Mouse (Mus musculus) heart, postnatal 0 days (tissue): ENCODE measurements at regions not wholly inside any gene's neighbourhood (a gene's known extent, or its start where the extent isn't known, plus 50 kb on each side); places are given as distances from the start of the nearest gene placed in this dataset.

ENCODE experiments used
- ATAC-seq: fragments of 200-750 bp; cut with Nextera tagmentation; 2 replicates; pipeline ENCODE4 v1.8.0; 2017; ENCODE audit warnings: low read depth, moderate number of reproducible peaks, moderate library complexity; ENCODE audit not compliant: insufficient read depth
- DNase-seq: peaks from one replicate; pipeline ENCODE4 v3.0.0-alpha.2; 2016; ENCODE audit warnings: low spot score
- H3K27ac ChIP-seq: fragments of 300-500 bp; sonication (generic); 2 replicates; pipeline ENCODE4 v1.5.1; 2014; ENCODE audit warnings: low read depth, mild to moderate bottlenecking
- H3K27me3 ChIP-seq: fragments of 300-500 bp; sonication (generic); 2 replicates; pipeline ENCODE4 v1.6.1; 2014; ENCODE audit warnings: low read length, mixed read lengths; ENCODE audit not compliant: control insufficient read depth, insufficient read depth
- H3K36me3 ChIP-seq: fragments of 300-500 bp; sonication (generic); replicated peaks from 2 replicates; pipeline ENCODE4 v1.6.1; 2014; ENCODE audit warnings: low read length, mixed read lengths; ENCODE audit not compliant: control insufficient read depth, insufficient read depth
- H3K4me1 ChIP-seq: fragments of 300-500 bp; sonication (generic); 2 replicates; pipeline ENCODE4 v1.6.1; 2014; ENCODE audit warnings: antibody characterized with exemption; ENCODE audit not compliant: control insufficient read depth, insufficient read depth
- H3K4me2 ChIP-seq: fragments of 300-500 bp; sonication (generic); 2 replicates; pipeline ENCODE4 v1.6.1; 2014; ENCODE audit warnings: low read depth, mild to moderate bottlenecking, low read length, moderate library complexity
- H3K4me3 ChIP-seq: fragments of 300-500 bp; sonication (generic); 2 replicates; pipeline ENCODE4 v1.5.1; 2014; ENCODE audit warnings: low read depth, low read length
- H3K9ac ChIP-seq: fragments of 300-500 bp; sonication (generic); replicated peaks from 2 replicates; pipeline ENCODE4 v1.6.1; 2014; ENCODE audit warnings: low read depth, low read length, mixed read lengths
- H3K9me3 ChIP-seq: fragments of 300-500 bp; sonication (generic); replicated peaks from 2 replicates; pipeline ENCODE4 v1.6.1; 2016; ENCODE audit warnings: low read length; ENCODE audit not compliant: control insufficient read depth
- CTCF ChIP-seq: IDR thresholded peaks from 2 replicates; pipeline ENCODE4 v1.5.1; 2016; ENCODE audit warnings: antibody characterized with exemption, control low read depth, low read depth
- EP300 ChIP-seq: IDR thresholded peaks from 2 replicates; pipeline ENCODE4 v1.6.1; 2016; ENCODE audit warnings: antibody characterized with exemption, low read depth
- WGBS: fragments of 180-500 bp; shearing (Covaris S2); extraction: QIAGEN DNeasy Blood & Tissue Kit; methylation state at CpG from one replicate; pipeline ENCODE4 v1.1.7; 2014; 5-methylcytosine and 5-hydroxymethylcytosine counted together

GRCm38 (mm10) chr15:62079155-62080109, 1156.6 kb upstream of the A1bg start:
- peak overlapping the region; percentile 46 for H3K27ac ChIP-seq
- WGBS: 61% methylated on average over 9 of the region's 9 CpGs
- no peak overlapping the region for H3K4me2 ChIP-seq
- H3K27me3 ChIP-seq: no peaks in the 10 kb centered on the region
- DNase-seq: peak; percentile 66
- ATAC-seq: peak; percentile 77
- no peak overlapping the region for H3K9ac ChIP-seq
- 0 out of 2 replicates have a peak, but pooled peaks cover 13% of the 10 kb centered on the region for H3K4me1 ChIP-seq
- H3K9me3 ChIP-seq: no peaks in the 10 kb centered on the region
- H3K4me3 ChIP-seq: no peak overlapping the region
- H3K36me3 ChIP-seq: no peaks in the 10 kb centered on the region
- TF ChIP-seq CTCF (no peak), EP300 (no peak)

DNA sequence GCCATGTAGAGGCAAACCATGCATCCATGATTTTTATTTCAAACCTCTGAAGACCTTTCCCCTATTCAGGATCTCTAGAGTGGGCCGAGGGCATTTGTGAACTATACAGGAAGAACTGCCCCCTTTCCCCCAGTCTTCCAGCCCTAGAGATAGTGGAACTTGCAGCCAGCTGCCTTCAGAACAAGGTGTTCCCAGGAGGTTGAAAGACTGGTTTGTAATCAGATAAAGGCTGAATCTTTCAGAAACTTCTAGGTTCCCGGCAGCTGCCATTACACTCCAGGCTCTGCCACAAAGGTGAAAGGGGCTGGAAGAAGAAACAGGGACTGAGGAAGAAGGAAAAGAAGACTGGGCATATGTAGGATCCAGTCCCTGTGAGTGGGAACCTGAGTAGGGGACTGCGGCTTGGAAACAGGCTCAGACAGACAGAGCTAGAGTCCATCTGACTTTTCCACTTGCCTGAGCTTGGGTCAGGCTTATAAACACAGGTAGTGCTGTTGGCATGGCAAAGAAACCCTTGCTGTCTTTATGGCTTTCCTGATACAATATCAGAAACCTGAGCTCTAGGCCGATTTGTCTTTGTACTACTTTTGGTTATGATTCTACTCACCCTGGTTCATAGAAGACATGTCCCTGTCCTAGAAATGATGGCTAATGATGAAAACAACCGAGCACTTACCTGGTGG, 1153.9 kb upstream of the A1bg start:
- WGBS: 74% methylated on average over 5 of the region's 5 CpGs
- no peaks in the 10 kb centered on the region for H3K27me3 ChIP-seq
- H3K27ac ChIP-seq: no peak overlapping the region
- 0 out of 2 replicates have a peak, but pooled peaks cover 15% of the 10 kb centered on the region for H3K4me1 ChIP-seq
- H3K4me2 ChIP-seq: no peak overlapping the region
- no peaks in the 10 kb centered on the region for H3K36me3 ChIP-seq
- no peak for ATAC-seq
- H3K9me3 ChIP-seq: no peaks in the 10 kb centered on the region
- no peak for DNase-seq
- H3K4me3 ChIP-seq: no peak overlapping the region
- no peak for TF ChIP-seq CTCF
- TF ChIP-seq EP300: no peak
- H3K9ac ChIP-seq: no peak overlapping the region

GRCm38 (mm10) chr15:62074735-62075134, 1151.9 kb upstream of the A1bg start:
- H3K9ac ChIP-seq: no peak overlapping the region
- no peak overlapping the region; the same call in 1 of the 2 replicates for H3K27ac ChIP-seq
- no peaks in the 10 kb centered on the region for H3K27me3 ChIP-seq
- H3K9me3 ChIP-seq: no peaks in the 10 kb centered on the region
- no peak for TF ChIP-seq CTCF
- TF ChIP-seq EP300: no peak
- no peak overlapping the region for H3K4me2 ChIP-seq
- DNase-seq (no peak), ATAC-seq (no peak)
- no peaks in the 10 kb centered on the region for H3K36me3 ChIP-seq
- H3K4me3 ChIP-seq: no peak overlapping the region
- 0 out of 2 replicates have a peak, but pooled peaks cover 15% of the 10 kb centered on the region for H3K4me1 ChIP-seq
- WGBS: 34% methylated on average over 4 of the region's 4 CpGs

DNA sequence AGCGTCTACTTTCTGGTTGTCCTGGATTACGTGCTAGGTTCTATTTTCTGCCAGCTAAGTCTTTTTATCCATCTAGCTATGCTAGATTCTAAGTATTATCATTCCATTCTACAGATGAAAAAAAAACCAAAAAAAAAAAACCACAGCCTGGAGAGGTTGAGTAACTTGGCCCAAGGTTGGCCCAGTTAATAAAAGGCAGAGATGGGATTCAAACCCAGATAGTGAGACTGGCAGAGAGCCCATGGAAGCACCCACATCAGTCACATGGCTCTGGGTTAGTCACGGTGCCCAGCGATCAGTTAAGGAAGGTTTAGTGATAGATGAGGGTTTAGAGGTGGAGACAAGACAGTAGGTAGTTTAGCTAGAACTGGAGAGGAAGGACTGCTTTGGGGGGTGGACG, 1150.8 kb upstream of the A1bg start:
- ATAC-seq (no peak), DNase-seq (no peak)
- H3K9ac ChIP-seq: no peak overlapping the region
- H3K4me3 ChIP-seq: no peak overlapping the region
- WGBS: 92% methylated on average over 5 of the region's 5 CpGs
- 0 out of 2 replicates have a peak, but pooled peaks cover 7% of the 10 kb centered on the region for H3K4me1 ChIP-seq
- H3K27ac ChIP-seq: no peak overlapping the region
- TF ChIP-seq EP300 (no peak), CTCF (no peak)
- no peaks in the 10 kb centered on the region for H3K36me3 ChIP-seq
- no peaks in the 10 kb centered on the region for H3K27me3 ChIP-seq
- H3K4me2 ChIP-seq: no peak overlapping the region
- H3K9me3 ChIP-seq: no peaks in the 10 kb centered on the region

GRCm38 (mm10) chr15:62071311-62071710, 1148.5 kb upstream of the A1bg start:
- no peaks in the 10 kb centered on the region for H3K9me3 ChIP-seq
- DNase-seq: no peak
- TF ChIP-seq CTCF: no peak
- TF ChIP-seq EP300: no peak
- ATAC-seq: no peak
- H3K27ac ChIP-seq: no peak overlapping the region
- H3K4me2 ChIP-seq: no peak overlapping the region
- no peak overlapping the region for H3K9ac ChIP-seq
- no peaks in the 10 kb centered on the region for H3K27me3 ChIP-seq
- no peaks in the 10 kb centered on the region for H3K36me3 ChIP-seq
- H3K4me3 ChIP-seq: no peak overlapping the region
- 89% methylated on average over 2 of the region's 2 CpGs for WGBS
- 0 out of 2 replicates have a peak, but pooled peaks cover 7% of the 10 kb centered on the region for H3K4me1 ChIP-seq
